Mouse (Mus musculus) midbrain, embryonic 15.5 days (tissue): ENCODE results near the gene Izumo3. TPM values are rescaled to one million over a fixed set of nuclear protein-coding genes. Genes with fewer than 3 reads are reported as not detected.
"Not testable (repeated sequence)": the region's sequence is repeated elsewhere in the genome, so short reads cannot be mapped to it uniquely, and the experiment has no call there.

Experiments
- ATAC-seq: fragments of 200-750 bp; cut with Nextera tagmentation; replicated peaks from 2 replicates; pipeline ENCODE4 v1.8.0; 2017; ENCODE audit warnings: moderate TSS enrichment
- H3K27ac ChIP-seq: fragments of 300-500 bp; sonication (generic); 2 replicates; pipeline ENCODE4 v1.5.1; 2015; ENCODE audit warnings: mild to moderate bottlenecking, inconsistent platforms
- H3K27me3 ChIP-seq: fragments of 300-500 bp; sonication (generic); replicated peaks from 2 replicates; pipeline ENCODE4 v1.6.1; 2015; ENCODE audit warnings: inconsistent platforms
- H3K36me3 ChIP-seq: fragments of 300-500 bp; sonication (generic); replicated peaks from 2 replicates; pipeline ENCODE4 v1.6.1; 2015; ENCODE audit warnings: inconsistent platforms
- H3K4me1 ChIP-seq: fragments of 300-500 bp; sonication (generic); 2 replicates; pipeline ENCODE4 v1.6.1; 2015; ENCODE audit warnings: inconsistent platforms
- H3K4me2 ChIP-seq: fragments of 300-500 bp; sonication (generic); 2 replicates; pipeline ENCODE4 v1.6.1; 2015; ENCODE audit warnings: inconsistent platforms, mild to moderate bottlenecking, moderate library complexity
- H3K4me3 ChIP-seq: fragments of 300-500 bp; sonication (generic); 2 replicates; pipeline ENCODE4 v1.5.1; 2015; ENCODE audit warnings: mild to moderate bottlenecking, inconsistent platforms
- H3K9ac ChIP-seq: fragments of 300-500 bp; sonication (generic); 2 replicates; pipeline ENCODE4 v1.6.1; 2015; ENCODE audit warnings: mild to moderate bottlenecking, inconsistent platforms
- H3K9me3 ChIP-seq: fragments of 300-500 bp; sonication (generic); 2 replicates; pipeline ENCODE4 v1.6.1; 2016; ENCODE audit warnings: inconsistent platforms
- WGBS: fragments of 180-500 bp; shearing (Covaris S2); methylation state at CpG from one replicate; pipeline ENCODE4 v1.1.7; 2015; ENCODE audit warnings: mixed read lengths; 5-methylcytosine and 5-hydroxymethylcytosine counted together
- polyA plus RNA-seq: library from polyadenylated mRNA; unstranded; fragments of >200 nt; fragmentation: Nextera tagmentation; extraction: Ambion mirVana; gene quantifications from 2 replicates; pipeline ENCODE4 v1.2.1, GENCODE M21; 2015

Izumo3 gene
- not detected in 2 replicates for polyA plus RNA-seq

- H3K4me1 ChIP-seq: no peaks in the 10 kb centered on the region
- H3K9ac ChIP-seq: no peak within 1 kb of the TSS
- ATAC-seq: no peak
- no peak within 1 kb of the TSS for H3K4me2 ChIP-seq
- no peaks in the 10 kb centered on the region for H3K27me3 ChIP-seq
- H3K9me3 ChIP-seq: no peaks in the 10 kb centered on the region
- H3K27ac ChIP-seq: no peak within 1 kb of the TSS
- no peak within 1 kb of the TSS for H3K4me3 ChIP-seq
- H3K36me3 ChIP-seq: no peaks in the 10 kb centered on the region
Measured at GRCm38 (mm10) chr4:92147134-92147533, at the start of gene Izumo3. Gene Izumo3 (minus strand): TSS chr4:92147234.

GRCm38 (mm10) chr4:92191649-92192048 lies 44.6 kb upstream of the Izumo3 start, which contains the start of gene Gm12666:
Gene Gm12666 (minus strand): TSS chr4:92191749.
- not testable (repeated sequence) for H3K9me3 ChIP-seq, H3K4me1 ChIP-seq, ATAC-seq, H3K4me3 ChIP-seq, H3K4me2 ChIP-seq, H3K27me3 ChIP-seq, H3K36me3 ChIP-seq, H3K9ac ChIP-seq, H3K27ac ChIP-seq
- WGBS: 82% methylated on average over 1 of the region's 1 CpGs

- Histone ChIP-seq H3K4me3 (no peak overlapping the region), H3K9me3 (no peaks in the 10 kb centered on the region), H3K27ac (no peak overlapping the region), H3K27me3 (no peaks in the 10 kb centered on the region), H3K4me2 (no peak overlapping the region), H3K4me1 (no peaks in the 10 kb centered on the region), H3K36me3 (no peaks in the 10 kb centered on the region), H3K9ac (no peak overlapping the region)
- WGBS: 81% methylated on average over 1 of the region's 1 CpGs
- no peak for ATAC-seq
Measured at GRCm38 (mm10) chr4:92152646-92153045, 5.6 kb upstream of the Izumo3 start.

- whole genome bisulfite sequencing: 18% methylated on average over 8 of the region's 8 CpGs
- H3K9me3 ChIP-seq: no peaks in the 10 kb centered on the region
- no peak overlapping the region for H3K9ac ChIP-seq
- H3K27me3 ChIP-seq: no peaks in the 10 kb centered on the region
- peak; percentile 91 for ATAC-seq
- H3K4me3 ChIP-seq: no peak overlapping the region
- no peak overlapping the region for H3K27ac ChIP-seq
- H3K36me3 ChIP-seq: no peaks in the 10 kb centered on the region
- H3K4me2 ChIP-seq: no peak overlapping the region
- H3K4me1 ChIP-seq: peaks cover 6% of the 10 kb centered on the region
Measured at GRCm38 (mm10) chr4:92111390-92111988, 35.5 kb downstream of the Izumo3 start.

GRCm38 (mm10) chr4:92097386-92097785 lies 49.6 kb downstream of the Izumo3 start:
- H3K9ac ChIP-seq: no peak overlapping the region
- no peaks in the 10 kb centered on the region for H3K36me3 ChIP-seq
- H3K4me1 ChIP-seq: no peaks in the 10 kb centered on the region
- 83% methylated on average over 4 of the region's 4 CpGs for WGBS
- H3K27ac ChIP-seq: no peak overlapping the region
- H3K27me3 ChIP-seq: no peaks in the 10 kb centered on the region
- no peaks in the 10 kb centered on the region for H3K9me3 ChIP-seq
- no peak for ATAC-seq
- no peak overlapping the region for H3K4me3 ChIP-seq
- H3K4me2 ChIP-seq: no peak overlapping the region

- no peak overlapping the region for H3K27ac ChIP-seq
- no peaks in the 10 kb centered on the region for H3K27me3 ChIP-seq
- H3K4me1 ChIP-seq: no peaks in the 10 kb centered on the region
- H3K9me3 ChIP-seq: no peaks in the 10 kb centered on the region
- no peak overlapping the region for H3K4me2 ChIP-seq
- no peak overlapping the region for H3K4me3 ChIP-seq
- no peak for ATAC-seq
- H3K36me3 ChIP-seq: no peaks in the 10 kb centered on the region
- no peak overlapping the region for H3K9ac ChIP-seq
- 33% methylated on average over 1 of the region's 1 CpGs for WGBS
Measured at GRCm38 (mm10) chr4:92095951-92096350, 51.1 kb downstream of the Izumo3 start.

Other genes starting within 250 kb of the Izumo3 start
- not detected in 2 replicates for gene Gm12666, start 44.5 kb upstream of the Izumo3 start, polyA plus RNA-seq